Mouse (Mus musculus): ENCODE measurements at regions not wholly inside any gene's neighbourhood (a gene's known extent, or its start where the extent isn't known, plus 50 kb on each side); places are given as distances from the start of the nearest gene placed in this dataset.

GRCm38 (mm10) chr8:30730366-30730765 lies 2698.1 kb upstream of the 5930422O12Rik start:
- Histone ChIP-seq H3K4me1 (ENCODE audit: insufficient read depth) (no peaks in the 10 kb centered on the region), H3K27me3 (ENCODE audit: insufficient read depth, low read length) (no peaks in the 10 kb centered on the region), H3K9ac (replicated peaks) (no peak overlapping the region), H3K9me3 (ENCODE audit: low read length) (no peaks in the 10 kb centered on the region), H3K36me3 (replicated peaks; ENCODE audit: insufficient read depth, low read length) (no peaks in the 10 kb centered on the region), H3K27ac (ENCODE audit: low read depth) (no peak overlapping the region), H3K4me2 (ENCODE audit: low read depth, low read length) (no peak overlapping the region), H3K4me3 (ENCODE audit: low read depth, low read length) (no peak overlapping the region)
- ATAC-seq (no peak), DNase-seq (no peak)
- TF ChIP-seq EP300 (IDR thresholded peaks at IDR 0.05; ENCODE audit: low read depth) (no peak), CTCF (IDR thresholded peaks at IDR 0.05; ENCODE audit: low read depth) (no peak)

- Histone ChIP-seq H3K27me3 (ENCODE audit: insufficient read depth, low read length) (no peaks in the 10 kb centered on the region), H3K27ac (ENCODE audit: low read depth) (no peak overlapping the region)
Observed at GRCm38 (mm10) chr8:30732585-30733253, 2695.8 kb upstream of the 5930422O12Rik start.

GRCm38 (mm10) chr8:30733385-30733784 lies 2695.1 kb upstream of the 5930422O12Rik start:
- Histone ChIP-seq H3K4me2 (ENCODE audit: low read depth, low read length) (no peak overlapping the region), H3K9ac (replicated peaks) (no peak overlapping the region), H3K27ac (ENCODE audit: low read depth) (no peak overlapping the region), H3K4me3 (ENCODE audit: low read depth, low read length) (no peak overlapping the region), H3K27me3 (ENCODE audit: insufficient read depth, low read length) (no peaks in the 10 kb centered on the region), H3K4me1 (ENCODE audit: insufficient read depth) (no peaks in the 10 kb centered on the region), H3K9me3 (ENCODE audit: low read length) (no peaks in the 10 kb centered on the region), H3K36me3 (replicated peaks; ENCODE audit: insufficient read depth, low read length) (no peaks in the 10 kb centered on the region)
- no peak for DNase-seq
- WGBS (ENCODE audit: insufficient replicate concordance): 69% methylated on average over 6 of the region's 6 CpGs
- no peak for TF ChIP-seq EP300 (IDR thresholded peaks at IDR 0.05; ENCODE audit: low read depth)
- TF ChIP-seq CTCF (IDR thresholded peaks at IDR 0.05; ENCODE audit: low read depth): no peak
- no peak for ATAC-seq

More at GRCm38 (mm10) chr8:30732585-30733253, 2695.8 kb upstream of the 5930422O12Rik start:
- ATAC-seq (no peak), DNase-seq (no peak)
- H3K4me2 ChIP-seq (ENCODE audit: low read depth, low read length): no peak overlapping the region
- no peak overlapping the region for H3K9ac ChIP-seq (replicated peaks)
- no peaks in the 10 kb centered on the region for H3K4me1 ChIP-seq (ENCODE audit: insufficient read depth)
- no peaks in the 10 kb centered on the region for H3K36me3 ChIP-seq (replicated peaks; ENCODE audit: insufficient read depth, low read length)
- 69% methylated on average over 11 of the region's 11 CpGs for WGBS (ENCODE audit: insufficient replicate concordance)
- TF ChIP-seq CTCF (IDR thresholded peaks at IDR 0.05; ENCODE audit: low read depth): no peak
- no peak for TF ChIP-seq EP300 (IDR thresholded peaks at IDR 0.05; ENCODE audit: low read depth)
- H3K9me3 ChIP-seq (ENCODE audit: low read length): no peaks in the 10 kb centered on the region
- no peak overlapping the region for H3K4me3 ChIP-seq (ENCODE audit: low read depth, low read length)

GRCm38 (mm10) chr8:30735338-30735737 lies 2693.2 kb upstream of the 5930422O12Rik start:
- 62% methylated on average over 5 of the region's 5 CpGs for WGBS (ENCODE audit: insufficient replicate concordance)
- Histone ChIP-seq H3K27me3 (ENCODE audit: insufficient read depth, low read length) (no peaks in the 10 kb centered on the region), H3K4me3 (ENCODE audit: low read depth, low read length) (no peak overlapping the region), H3K9ac (replicated peaks) (no peak overlapping the region), H3K4me2 (ENCODE audit: low read depth, low read length) (no peak overlapping the region), H3K9me3 (ENCODE audit: low read length) (no peaks in the 10 kb centered on the region), H3K27ac (ENCODE audit: low read depth) (no peak overlapping the region), H3K36me3 (replicated peaks; ENCODE audit: insufficient read depth, low read length) (no peaks in the 10 kb centered on the region), H3K4me1 (ENCODE audit: insufficient read depth) (no peaks in the 10 kb centered on the region)
- TF ChIP-seq EP300 (IDR thresholded peaks at IDR 0.05; ENCODE audit: low read depth): no peak
- no peak for DNase-seq
- ATAC-seq: no peak

- no peaks in the 10 kb centered on the region for H3K9me3 ChIP-seq (ENCODE audit: low read length)
- ATAC-seq (no peak), DNase-seq (no peak)
- no peaks in the 10 kb centered on the region for H3K36me3 ChIP-seq (replicated peaks; ENCODE audit: insufficient read depth, low read length)
- H3K9ac ChIP-seq (replicated peaks): no peak overlapping the region
- H3K27me3 ChIP-seq (ENCODE audit: insufficient read depth, low read length): no peaks in the 10 kb centered on the region
- no peak overlapping the region for H3K27ac ChIP-seq (ENCODE audit: low read depth)
- no peak overlapping the region for H3K4me3 ChIP-seq (ENCODE audit: low read depth, low read length)
- no peak overlapping the region for H3K4me2 ChIP-seq (ENCODE audit: low read depth, low read length)
- H3K4me1 ChIP-seq (ENCODE audit: insufficient read depth): no peaks in the 10 kb centered on the region
- WGBS (ENCODE audit: insufficient replicate concordance): 70% methylated on average over 10 of the region's 10 CpGs
- no peak for TF ChIP-seq CTCF (IDR thresholded peaks at IDR 0.05; ENCODE audit: low read depth)
- no peak for TF ChIP-seq EP300 (IDR thresholded peaks at IDR 0.05; ENCODE audit: low read depth)
Observed at GRCm38 (mm10) chr8:30735740-30736139, 2692.8 kb upstream of the 5930422O12Rik start.

GRCm38 (mm10) chr8:30746874-30747273 lies 2681.6 kb upstream of the 5930422O12Rik start:
- Histone ChIP-seq H3K4me3 (ENCODE audit: low read depth, low read length) (no peak overlapping the region), H3K9ac (replicated peaks) (no peak overlapping the region), H3K36me3 (replicated peaks; ENCODE audit: insufficient read depth, low read length) (no peaks in the 10 kb centered on the region), H3K27ac (ENCODE audit: low read depth) (no peak overlapping the region), H3K4me2 (ENCODE audit: low read depth, low read length) (no peak overlapping the region), H3K4me1 (ENCODE audit: insufficient read depth) (no peaks in the 10 kb centered on the region), H3K9me3 (ENCODE audit: low read length) (no peaks in the 10 kb centered on the region), H3K27me3 (ENCODE audit: insufficient read depth, low read length) (no peaks in the 10 kb centered on the region)
- TF ChIP-seq EP300 (IDR thresholded peaks at IDR 0.05; ENCODE audit: low read depth): no peak
- no peak for TF ChIP-seq CTCF (IDR thresholded peaks at IDR 0.05; ENCODE audit: low read depth)
- ATAC-seq: no peak
- 68% methylated on average over 3 of the region's 3 CpGs for WGBS (ENCODE audit: insufficient replicate concordance)
- DNase-seq: no peak
